ENCODE assay signal across 8 mouse cellular contexts in the genomic region with DNA sequence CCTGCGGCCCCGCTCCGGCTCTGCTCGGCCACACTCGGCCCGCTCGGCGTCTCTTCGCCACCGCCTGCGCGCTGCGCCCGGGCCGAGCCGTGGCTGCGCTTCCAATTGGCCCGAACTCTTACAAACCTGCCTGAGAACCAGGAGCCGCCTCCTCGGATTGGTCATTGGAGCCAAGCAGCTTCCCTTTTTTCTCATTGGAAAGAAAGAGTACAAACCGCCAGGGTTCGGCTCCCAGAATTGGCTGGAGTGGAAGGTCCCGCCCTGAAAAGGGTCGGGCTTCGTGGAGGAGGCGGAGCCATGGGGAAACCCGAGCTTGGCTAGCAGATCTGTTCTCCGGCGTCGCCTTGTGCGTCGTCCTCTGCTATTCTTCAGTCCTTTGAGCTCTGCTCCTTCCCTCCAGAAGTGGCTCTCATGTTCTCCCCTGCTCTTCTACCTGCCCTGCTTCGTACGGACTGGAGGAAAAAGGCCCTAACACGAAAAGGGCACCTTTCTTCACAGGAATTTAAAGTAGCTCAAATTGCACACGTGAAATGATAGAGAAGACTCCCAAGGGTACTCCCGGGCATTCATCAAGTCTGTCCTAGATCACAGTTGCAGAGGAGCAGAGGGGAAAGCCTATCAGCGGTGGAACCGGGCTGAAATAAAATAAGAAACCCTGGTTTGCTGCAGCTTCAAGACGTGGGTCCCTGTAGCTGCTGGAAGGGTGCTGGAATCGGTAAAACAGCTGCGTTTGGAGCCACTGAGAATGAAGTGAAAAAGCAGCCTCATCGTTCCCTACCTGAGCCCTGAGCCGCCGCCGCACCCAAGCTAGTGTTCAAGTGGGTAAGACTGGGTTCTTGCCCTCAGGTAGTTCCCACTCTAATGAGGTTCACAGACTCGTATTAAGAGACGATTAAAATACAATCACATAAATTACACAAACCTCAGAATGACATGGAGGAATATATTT. TPM values are rescaled to one million over a fixed set of nuclear protein-coding genes. Genes with fewer than 3 reads are reported as not detected.
DNase-seq lines count a peak whose midpoint lies in the region; ATAC-seq and TF ChIP-seq lines count a peak whose summit lies in the region.

A gene (minus strand): TSS at position 225 of the 949 bp plus-strand sequence.

- H3K9ac ChIP-seq in embryonic facial prominence, embryonic 15.5 days = peak within 1 kb of the TSS; percentile 85
- H3K9ac ChIP-seq in limb, embryonic 14.5 days (ENCODE audit: low read depth, low read length, severe bottlenecking) = peak within 1 kb of the TSS; percentile 92
- peak within 1 kb of the TSS; percentile 95 for H3K9ac ChIP-seq in midbrain, postnatal 0 days (replicated peaks; ENCODE audit: low read length, poor library complexity, severe bottlenecking)

- H3K9me3 ChIP-seq in embryonic facial prominence, embryonic 15.5 days (replicated peaks) = no peaks in the 10 kb centered on the region
- no peaks in the 10 kb centered on the region for H3K9me3 ChIP-seq in limb, embryonic 14.5 days (ENCODE audit: control insufficient read depth, low read length)
- H3K9me3 ChIP-seq in midbrain, postnatal 0 days (ENCODE audit: low read length) = no peaks in the 10 kb centered on the region

- peak within 1 kb of the TSS; percentile 81 for H3K27ac ChIP-seq in bone marrow, adult 2 months (ENCODE audit: control insufficient read depth, insufficient read depth, low read depth, low read length, poor library complexity)
- H3K27ac ChIP-seq in embryonic facial prominence, embryonic 15.5 days (replicated peaks) = peak within 1 kb of the TSS; percentile 91
- peak within 1 kb of the TSS; percentile 85 for H3K27ac ChIP-seq in limb, embryonic 14.5 days (replicated peaks; ENCODE audit: low read depth, low read length)
- H3K27ac ChIP-seq in midbrain, postnatal 0 days (ENCODE audit: low read depth, low read length) = peak within 1 kb of the TSS; percentile 85

- peaks cover 4% of the 10 kb centered on the region for H3K4me1 ChIP-seq in bone marrow, adult 2 months (ENCODE audit: control insufficient read depth, insufficient read depth, low read length)
- H3K4me1 ChIP-seq in embryonic facial prominence, embryonic 15.5 days = peaks cover 37% of the 10 kb centered on the region
- H3K4me1 ChIP-seq in limb, embryonic 14.5 days (ENCODE audit: control insufficient read depth, insufficient read depth, low read length) = peaks cover 22% of the 10 kb centered on the region
- peaks cover 17% of the 10 kb centered on the region for H3K4me1 ChIP-seq in midbrain, postnatal 0 days (ENCODE audit: insufficient read depth, low read length)

- no peak for TF ChIP-seq CTCF in bone marrow, adult 2 months (IDR thresholded peaks at IDR 0.05; ENCODE audit: control insufficient read depth, insufficient read depth, low read length)
- TF ChIP-seq CTCF in midbrain, postnatal 0 days (IDR thresholded peaks at IDR 0.05) = peak; percentile 21

- H3K27me3 ChIP-seq in embryonic facial prominence, embryonic 15.5 days = no peaks in the 10 kb centered on the region
- no peaks in the 10 kb centered on the region for H3K27me3 ChIP-seq in limb, embryonic 14.5 days (ENCODE audit: control insufficient read depth, insufficient read depth, low read length)
- H3K27me3 ChIP-seq in midbrain, postnatal 0 days (ENCODE audit: insufficient read depth, low read length) = no peaks in the 10 kb centered on the region

- WGBS in bone marrow, adult 2 months = under 1% methylated on average over 48 of the region's 48 CpGs
- under 1% methylated on average over 48 of the region's 48 CpGs for WGBS in embryonic facial prominence, embryonic 15.5 days
- under 1% methylated on average over 48 of the region's 48 CpGs for WGBS in limb, embryonic 14.5 days
- WGBS in midbrain, postnatal 0 days = 1% methylated on average over 48 of the region's 48 CpGs

- peak; percentile 93 for ATAC-seq in embryonic facial prominence, embryonic 15.5 days (ENCODE audit: insufficient number of reproducible peaks, low FRiP score, low TSS enrichment, low read depth)
- peak; percentile 96 for ATAC-seq in limb, embryonic 14.5 days (ENCODE audit: low FRiP score, low read depth)
- peak; percentile 95 for ATAC-seq in midbrain, postnatal 0 days (ENCODE audit: low FRiP score)

- H3K4me3 ChIP-seq in bone marrow, adult 2 months (replicated peaks; ENCODE audit: control insufficient read depth, low read depth, low read length) = peak within 1 kb of the TSS; percentile 77
- H3K4me3 ChIP-seq in embryonic facial prominence, embryonic 15.5 days (replicated peaks) = peak within 1 kb of the TSS; percentile 97
- H3K4me3 ChIP-seq in limb, embryonic 14.5 days (replicated peaks; ENCODE audit: low read length) = peak within 1 kb of the TSS; percentile 91
- peak within 1 kb of the TSS; percentile 92 for H3K4me3 ChIP-seq in midbrain, postnatal 0 days (ENCODE audit: low read depth, low read length)

- DNase-seq in 416B (ENCODE audit: low read depth) = peak; percentile 98
- DNase-seq in heart, adult 8-10 months (ENCODE audit: low spot score) = peak; percentile 98
- DNase-seq in kidney, adult 9 months = peak; percentile 99
- peak; percentile 99 for DNase-seq in limb, embryonic 14.5 days (ENCODE audit: low spot score)
- peak; percentile 99 for DNase-seq in midbrain, postnatal 0 days (ENCODE audit: low spot score)
- DNase-seq in spleen, postnatal 14 days (ENCODE audit: low spot score in 2 of 2) = peak; percentile 88 to 91

- peak within 1 kb of the TSS; percentile 67 for H3K4me2 ChIP-seq in embryonic facial prominence, embryonic 15.5 days (replicated peaks)
- H3K4me2 ChIP-seq in limb, embryonic 14.5 days (replicated peaks; ENCODE audit: low read depth, low read length, severe bottlenecking) = peak within 1 kb of the TSS; percentile 73
- H3K4me2 ChIP-seq in midbrain, postnatal 0 days (ENCODE audit: low read depth, low read length, poor library complexity, severe bottlenecking) = peak within 1 kb of the TSS; percentile 74

- 0 out of 2 replicates have a peak, but pooled peaks cover under 1% of the 10 kb centered on the region for H3K36me3 ChIP-seq in embryonic facial prominence, embryonic 15.5 days
- no peaks in the 10 kb centered on the region for H3K36me3 ChIP-seq in limb, embryonic 14.5 days (ENCODE audit: control insufficient read depth, insufficient read depth, low read length)
- no peaks in the 10 kb centered on the region for H3K36me3 ChIP-seq in midbrain, postnatal 0 days (ENCODE audit: insufficient read depth, low read length)

- peak; percentile 73 for TF ChIP-seq POLR2A in bone marrow, adult 2 months (IDR thresholded peaks at IDR 0.05; ENCODE audit: borderline replicate concordance, control insufficient read depth, low read depth, low read length)
- TF ChIP-seq POLR2A in limb, embryonic 14.5 days (IDR thresholded peaks at IDR 0.05; ENCODE audit: borderline replicate concordance, extremely low read depth, insufficient read depth, insufficient read length) = peak; percentile 77

RNA-seq across cellular contexts. Expression of the gene that starts here (rescaled TPM):
- polyA plus RNA-seq in bone marrow, adult 2 months (2011; ENCODE audit: insufficient read depth, insufficient read length, low replicate concordance, missing spikeins) = 23.7 and 47.1 TPM in 2 replicates
- 91.7 and 93.2 TPM in 2 replicates for polyA plus RNA-seq in embryonic facial prominence, embryonic 15.5 days (2015; fragmentation: Nextera tagmentation; extraction: Ambion mirVana)
- total RNA-seq in heart, adult 8-10 months (2022) = 10 to 100 TPM; 25.1 to 31.0 (median 28.6) TPM
- polyA plus RNA-seq in limb, embryonic 14.5 days (2012; rRNA removed) = 115 and 119 TPM in 2 replicates
- 83.2 and 88.7 TPM in 2 replicates for polyA plus RNA-seq in limb, embryonic 14.5 days (2014; fragmentation: Nextera tagmentation; extraction: Ambion mirVana)
- total RNA-seq in midbrain, postnatal 0 days (2014; rRNA removed) = 118 and 128 TPM in 2 replicates
- 94.1 and 103 TPM in 2 replicates for polyA plus RNA-seq in midbrain, postnatal 0 days (2015; fragmentation: Nextera tagmentation; extraction: Ambion mirVana)

Comparison
In these comparisons a context has a peak if more than half of its experiments do, and no peak if none do; other contexts are left out.
1. Peak in every context shown above with its lines: DNase-seq, ATAC-seq, H3K4me3 ChIP-seq and H3K27ac ChIP-seq.